Mouse (Mus musculus): Measurements from ENCODE around the gene Gng8.

The Gng8 gene

DNA sequence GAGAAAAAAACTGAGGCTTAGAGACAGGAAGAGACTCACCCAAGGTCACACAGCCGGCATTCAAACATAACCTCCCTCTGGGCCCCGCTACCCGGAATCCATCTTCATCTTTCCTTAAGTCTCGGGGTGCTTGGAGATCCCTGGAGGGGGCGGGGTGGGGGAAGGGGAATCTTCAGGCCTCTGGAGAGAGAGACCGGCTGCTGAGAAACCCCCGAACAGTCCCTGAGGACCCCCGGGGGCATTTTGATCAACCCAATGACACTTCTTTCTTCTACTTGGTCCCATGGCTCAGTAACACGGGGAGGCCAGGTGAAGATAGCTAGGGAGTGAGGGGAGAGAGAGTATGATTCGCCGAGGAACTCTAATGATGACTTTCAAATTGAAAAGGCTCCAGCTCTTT is 15.6 kb upstream of the Gng8 start:
- in situ Hi-C loops (cut with MboI, MseI) = loop anchor here (5.0 kb wide), 1 partner anchor 46 kb away; the partner anchor contains the start of gene Calm3

DNA sequence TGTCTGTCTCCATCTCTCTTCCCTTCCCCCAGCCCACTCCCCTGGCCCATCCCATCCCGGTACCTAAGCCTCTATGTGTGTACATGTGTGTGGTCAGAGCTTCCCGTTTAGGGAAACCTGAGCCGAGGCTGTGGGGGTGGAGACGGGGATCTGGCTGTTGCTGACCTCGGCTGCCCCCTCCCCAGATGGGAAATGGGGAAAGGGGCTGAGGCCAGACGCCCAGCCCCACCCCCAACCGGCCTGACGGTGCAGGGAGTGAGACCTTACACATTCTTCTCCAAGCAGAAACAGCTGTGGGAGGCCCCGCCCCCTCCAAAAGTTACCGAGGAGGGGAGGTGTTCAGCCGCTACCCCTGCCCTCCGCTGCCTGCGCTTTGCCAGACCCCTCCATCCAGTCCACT is 15.0 kb upstream of the Gng8 start:
- in situ Hi-C loops (cut with MboI, MseI) = loop anchor here (5.0 kb wide), 1 partner anchor 46 kb away; the partner anchor contains the start of gene Calm3

- in situ Hi-C loops (cut with MboI, MseI) = loop anchor here (5.0 kb wide), 1 partner anchor 45 kb away; the partner anchor contains the start of gene Calm3
Observed at GRCm38 (mm10) chr7:16877717-16878116, 13.9 kb upstream of the Gng8 start.

- in situ Hi-C loops (cut with MboI, MseI) = loop anchor here (5.0 kb wide), 1 partner anchor 42 kb away; the partner anchor contains the start of gene Calm3
Observed at GRCm38 (mm10) chr7:16879796-16880547, 11.6 kb upstream of the Gng8 start.

DNA sequence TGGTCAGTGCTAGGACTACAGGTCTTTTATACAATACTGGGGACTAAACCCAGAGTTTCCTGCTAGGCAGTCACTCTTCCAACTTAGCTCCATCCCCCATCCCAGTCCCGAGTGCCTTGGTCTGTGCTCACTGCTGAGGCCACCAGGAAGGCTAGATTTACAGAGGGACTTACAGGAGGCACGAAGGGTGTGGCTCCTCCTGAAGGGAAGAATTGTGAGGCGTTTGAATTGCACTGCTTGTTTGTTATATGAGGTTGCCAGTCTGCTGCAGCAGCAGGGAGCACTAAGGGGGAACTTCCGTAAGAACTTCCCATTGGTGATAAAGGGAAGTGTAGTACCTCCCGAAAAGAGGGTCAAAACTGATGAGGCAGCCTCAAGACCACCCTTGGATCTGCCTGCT is 11.0 kb upstream of the Gng8 start:
- in situ Hi-C loops (cut with MboI, MseI) = no loop called here

DNA sequence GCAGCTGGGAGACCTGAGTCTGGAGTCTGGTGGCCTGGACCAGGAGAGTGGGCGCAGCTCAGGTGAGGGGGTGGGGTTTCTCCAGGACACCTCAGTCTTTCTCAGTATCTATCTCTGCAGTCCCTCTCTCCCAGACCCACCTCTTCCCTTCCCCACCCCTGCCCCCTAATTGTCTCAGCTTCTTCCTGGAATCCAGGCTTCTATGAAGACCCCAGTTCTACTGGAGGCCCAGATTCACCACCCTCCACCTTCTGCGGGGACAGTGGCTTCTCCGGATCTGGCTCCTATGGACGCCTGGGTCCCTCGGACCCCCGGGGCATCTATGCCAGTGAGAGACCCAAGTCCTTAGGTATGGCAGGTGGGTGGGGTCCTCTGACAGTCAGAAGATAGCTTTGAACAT is 8.4 kb upstream of the Gng8 start:
- in situ Hi-C loops (cut with MboI, MseI) = no loop called here

DNA sequence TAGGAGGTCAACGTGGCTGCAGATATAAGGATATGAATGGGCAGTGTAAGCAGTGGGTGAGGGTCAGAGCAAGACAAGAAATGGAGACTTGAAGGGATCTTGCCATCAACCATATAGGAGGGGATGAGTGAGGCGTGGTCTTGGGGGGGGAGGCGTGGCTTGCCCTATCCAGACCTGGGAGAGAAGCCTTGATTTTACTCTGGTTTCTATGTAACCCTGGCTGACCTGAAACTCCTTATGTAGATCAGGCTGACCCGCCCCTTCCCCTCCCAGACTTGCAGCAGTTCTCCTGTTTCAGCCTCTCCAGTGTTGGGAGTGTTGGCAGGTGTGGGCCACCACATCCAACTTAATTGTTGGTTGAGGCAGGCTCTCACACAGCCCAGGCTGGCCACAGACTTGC is 7.3 kb upstream of the Gng8 start:
- in situ Hi-C loops (cut with MboI, MseI) = no loop called here

- in situ Hi-C loops (cut with MboI, MseI) = no loop called here
Observed at GRCm38 (mm10) chr7:16885271-16885776, 6.3 kb upstream of the Gng8 start.

GRCm38 (mm10) chr7:16885905-16886304 is 5.7 kb upstream of the Gng8 start:
- in situ Hi-C loops (cut with MboI, MseI) = no loop called here

DNA sequence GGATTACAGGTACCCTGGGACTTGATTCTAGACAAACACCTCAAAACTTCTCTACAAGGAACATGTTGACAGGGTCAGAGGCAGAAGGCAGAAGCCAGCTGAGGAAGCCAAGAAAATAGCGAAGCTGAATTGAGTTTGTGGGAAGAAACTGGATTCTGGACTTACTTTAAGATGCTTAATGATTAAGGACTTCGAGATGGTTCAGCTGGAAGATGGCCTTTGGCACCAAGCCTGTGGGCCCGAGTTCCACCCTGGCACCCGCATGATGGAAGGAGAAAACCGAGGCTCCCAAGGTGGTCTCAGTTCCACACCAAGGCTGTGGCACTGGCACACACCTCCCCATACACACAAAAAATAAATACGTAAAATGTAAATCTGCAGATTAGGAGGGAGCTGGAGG is 1.1 kb upstream of the Gng8 start:
- in situ Hi-C loops (cut with MboI, MseI) = no loop called here

- in situ Hi-C loops (cut with MboI, MseI) = no loop called here
Observed at GRCm38 (mm10) chr7:16890944-16891343, 642 bp upstream of the Gng8 start.

DNA sequence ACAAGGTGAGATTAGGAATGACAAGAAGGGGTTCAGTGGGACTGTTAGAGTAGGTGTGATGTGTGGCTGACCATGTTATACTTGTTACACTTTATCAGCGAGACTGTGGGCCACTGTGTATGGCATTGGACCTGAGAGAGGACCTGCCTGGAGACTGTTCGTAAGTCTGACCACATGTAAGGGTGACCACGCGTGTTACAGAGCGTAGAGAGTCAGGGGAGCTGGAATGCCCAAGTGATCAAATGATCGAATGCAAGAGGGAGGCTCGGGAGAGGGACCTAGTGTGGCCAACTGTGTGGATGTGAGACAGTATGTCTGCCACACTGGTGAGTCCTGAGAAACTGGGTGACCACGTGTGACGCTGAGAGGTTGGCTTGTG is 755 bp downstream of the Gng8 start:
- in situ Hi-C loops (cut with MboI, MseI) = no loop called here

GRCm38 (mm10) chr7:16893612-16894011 is 2.0 kb downstream of the Gng8 start:
- in situ Hi-C loops (cut with MboI, MseI) = no loop called here

- in situ Hi-C loops (cut with MboI, MseI) = no loop called here
Observed at GRCm38 (mm10) chr7:16894279-16894678, 2.7 kb downstream of the Gng8 start.

GRCm38 (mm10) chr7:16895000-16895399 is 3.4 kb downstream of the Gng8 start:
- in situ Hi-C loops (cut with MboI, MseI) = no loop called here

GRCm38 (mm10) chr7:16895511-16895910 is 3.9 kb downstream of the Gng8 start:
- in situ Hi-C loops (cut with MboI, MseI) = no loop called here

GRCm38 (mm10) chr7:16900526-16900925 is 8.9 kb downstream of the Gng8 start:
- in situ Hi-C loops (cut with MboI, MseI) = no loop called here

DNA sequence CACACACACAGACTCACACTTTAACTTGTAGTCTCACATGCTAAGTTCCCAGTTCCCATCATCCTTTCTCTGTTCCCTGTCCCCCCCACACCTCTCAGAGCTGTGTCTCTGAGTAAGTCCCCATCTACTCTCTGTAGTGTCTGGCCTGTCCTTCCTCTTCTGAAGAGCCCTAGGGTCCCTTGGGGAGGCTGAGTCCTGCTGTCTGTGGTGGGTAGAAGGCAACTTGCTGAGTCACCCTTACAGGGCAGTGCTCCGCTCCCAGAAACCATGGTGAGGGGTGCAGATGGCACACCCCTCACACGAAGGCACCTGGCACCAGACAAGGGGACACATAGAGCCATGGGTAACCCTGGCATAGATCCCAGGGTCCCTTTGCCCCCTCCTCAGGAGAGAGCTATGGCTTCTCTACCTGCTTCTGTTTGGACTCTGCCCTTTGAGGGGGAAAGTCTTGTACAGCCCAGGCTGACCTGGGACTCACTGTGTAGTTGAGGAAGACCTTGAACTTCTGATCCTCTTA is 11.9 kb downstream of the Gng8 start:
- in situ Hi-C loops (cut with MboI, MseI) = no loop called here

DNA sequence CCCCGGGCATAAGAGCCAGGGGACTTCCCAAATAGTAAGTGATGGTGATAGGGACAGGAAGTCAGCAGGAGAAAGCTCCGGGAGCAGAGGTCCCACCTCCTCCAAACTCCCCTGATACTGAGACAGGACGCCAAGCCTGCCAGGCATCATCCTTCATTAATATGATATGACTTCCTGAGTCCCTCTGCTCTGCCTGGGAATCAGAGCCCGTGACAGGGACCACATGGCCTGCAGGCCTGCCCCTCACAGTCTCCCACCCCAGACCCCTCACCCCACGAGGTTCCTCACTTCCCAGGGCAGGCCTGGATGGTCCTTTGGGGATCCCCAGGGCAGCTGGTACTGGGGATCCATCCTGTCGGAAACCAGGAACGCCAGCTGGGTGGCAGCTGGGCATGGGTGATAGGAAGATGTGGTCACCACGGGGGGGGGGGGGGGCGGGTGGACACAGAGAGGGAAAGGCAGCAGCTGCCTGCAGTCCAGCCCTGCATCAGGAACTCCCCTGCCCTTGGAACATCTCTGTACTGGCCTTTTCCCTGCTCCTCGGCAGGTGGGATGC is 12.6 kb downstream of the Gng8 start:
- in situ Hi-C loops (cut with MboI, MseI) = no loop called here

- in situ Hi-C loops (cut with MboI, MseI) = no loop called here
Observed at GRCm38 (mm10) chr7:16905491-16906021, 14.0 kb downstream of the Gng8 start.

GRCm38 (mm10) chr7:16906281-16906680 is 14.7 kb downstream of the Gng8 start, which contains the start of gene Ptgir:
Gene Ptgir, plus strand, starts transcription at chr7:16906490.
- in situ Hi-C loops (cut with MboI, MseI) = no loop called here

- in situ Hi-C loops (cut with MboI, MseI) = no loop called here
Observed at GRCm38 (mm10) chr7:16906889-16907559, 15.4 kb downstream of the Gng8 start.

Measured in regulatory T cell (primary cell).